Mouse (Mus musculus) lung, embryonic 14.5 days (tissue): ENCODE measurements around the gene Vmn2r80. TPM values are rescaled to one million over a fixed set of nuclear protein-coding genes. Genes with fewer than 3 reads are reported as not detected.
A peak's percentile ranks its signal among the peaks of the same experiment; 100 is the strongest.
"Not testable (repeated sequence)": the region's sequence is repeated elsewhere in the genome, so short reads cannot be mapped to it uniquely, and the experiment has no call there.

Experiments used
- ATAC-seq: fragments of 200-750 bp; cut with Nextera tagmentation; 2 replicates; pipeline ENCODE4 v1.8.0; 2017; ENCODE audit warnings: mild to moderate bottlenecking, moderate TSS enrichment, moderate library complexity; ENCODE audit not compliant: insufficient read depth
- DNase-seq: peaks from one replicate; pipeline ENCODE4 v3.0.0-alpha.2; 2015
- H3K27ac ChIP-seq: fragments of 300-500 bp; sonication (generic); 2 replicates; pipeline ENCODE4 v1.5.1; 2014; ENCODE audit warnings: low read depth, mild to moderate bottlenecking, moderate library complexity
- H3K27me3 ChIP-seq: fragments of 300-500 bp; sonication (generic); 2 replicates; pipeline ENCODE4 v1.6.1; 2014; ENCODE audit warnings: low read length, control low read depth; ENCODE audit not compliant: insufficient read depth
- H3K36me3 ChIP-seq: fragments of 300-500 bp; sonication (generic); 2 replicates; pipeline ENCODE4 v1.6.1; 2014; ENCODE audit warnings: control low read depth; ENCODE audit not compliant: insufficient read depth
- H3K4me1 ChIP-seq: fragments of 300-500 bp; sonication (generic); 2 replicates; pipeline ENCODE4 v1.6.1; 2014; ENCODE audit warnings: antibody characterized with exemption, control low read depth; ENCODE audit not compliant: insufficient read depth
- H3K4me2 ChIP-seq: fragments of 300-500 bp; sonication (generic); 2 replicates; pipeline ENCODE4 v1.6.1; 2014; ENCODE audit warnings: mild to moderate bottlenecking
- H3K4me3 ChIP-seq: fragments of 300-500 bp; sonication (generic); 2 replicates; pipeline ENCODE4 v1.5.1; 2014; ENCODE audit warnings: low read depth, low read length
- H3K9ac ChIP-seq: fragments of 300-500 bp; sonication (generic); 2 replicates; pipeline ENCODE4 v1.6.1; 2014
- H3K9me3 ChIP-seq: fragments of 300-500 bp; sonication (generic); 2 replicates; pipeline ENCODE4 v1.6.1; 2016; ENCODE audit warnings: low read depth, low read length, control low read depth
- CTCF ChIP-seq: IDR thresholded peaks from 2 replicates; pipeline ENCODE4 v1.5.1; 2016; ENCODE audit warnings: antibody characterized with exemption, low read depth
- WGBS: fragments of 180-500 bp; shearing (Covaris S2); extraction: QIAGEN DNeasy Blood & Tissue Kit; methylation state at CpG from one replicate; pipeline ENCODE4 v1.1.7; 2014; 5-methylcytosine and 5-hydroxymethylcytosine counted together
- polyA plus RNA-seq: library from polyadenylated mRNA; unstranded; fragments of >200 nt; fragmentation: Nextera tagmentation; extraction: Ambion mirVana; gene quantifications from 2 replicates; pipeline ENCODE4 v1.2.1, GENCODE M21; 2014

The Vmn2r80 gene
- not detected in 2 replicates for polyA plus RNA-seq

GRCm38 (mm10) chr10:79148469-79148868 is at the start of gene Vmn2r80:
TSS of gene Vmn2r80 (plus strand) at chr10:79148769.
- H3K4me2 ChIP-seq, DNase-seq, ATAC-seq, H3K36me3 ChIP-seq, H3K27me3 ChIP-seq, H3K9me3 ChIP-seq, H3K4me1 ChIP-seq, H3K4me3 ChIP-seq, H3K27ac ChIP-seq, H3K9ac ChIP-seq: not testable (repeated sequence)
- 50% methylated on average over 4 of the region's 4 CpGs for WGBS

- Histone ChIP-seq H3K36me3 (no peaks in the 10 kb centered on the region), H3K4me1 (peaks cover 5% of the 10 kb centered on the region; the same call in 1 of the 2 replicates), H3K4me3 (no peak overlapping the region), H3K27ac (peak overlapping the region; percentile 68; the same call in 1 of the 2 replicates), H3K9ac (no peak overlapping the region), H3K4me2 (no peak overlapping the region), H3K9me3 (no peaks in the 10 kb centered on the region), H3K27me3 (no peaks in the 10 kb centered on the region)
- WGBS, result 30% methylated on average over 8 of the region's 8 CpGs
- ATAC-seq (peak; percentile 85), DNase-seq (peak; percentile 64)
- no peak for TF ChIP-seq CTCF
Observed at GRCm38 (mm10) chr10:79106325-79107282, 42.0 kb upstream of the Vmn2r80 start.

- no peak overlapping the region for H3K4me3 ChIP-seq
- DNase-seq (no peak), ATAC-seq (no peak)
- WGBS, result 48% methylated on average over 2 of the region's 2 CpGs
- H3K9ac ChIP-seq, result no peak overlapping the region
- no peak overlapping the region for H3K4me2 ChIP-seq
- no peak overlapping the region for H3K27ac ChIP-seq
- H3K36me3 ChIP-seq, result no peaks in the 10 kb centered on the region
- no peak for TF ChIP-seq CTCF
- peaks cover 5% of the 10 kb centered on the region; the same call in 1 of the 2 replicates for H3K4me1 ChIP-seq
- H3K27me3 ChIP-seq, result no peaks in the 10 kb centered on the region
- no peaks in the 10 kb centered on the region for H3K9me3 ChIP-seq
Observed at GRCm38 (mm10) chr10:79107531-79107930, 41.0 kb upstream of the Vmn2r80 start.

- no peak for TF ChIP-seq CTCF
- H3K9ac ChIP-seq, result no peak overlapping the region
- no peak overlapping the region for H3K4me2 ChIP-seq
- H3K36me3 ChIP-seq, result no peaks in the 10 kb centered on the region
- no peaks in the 10 kb centered on the region for H3K27me3 ChIP-seq
- no peaks in the 10 kb centered on the region for H3K9me3 ChIP-seq
- WGBS, result 82% methylated on average over 1 of the region's 1 CpGs
- no peak overlapping the region for H3K4me3 ChIP-seq
- H3K4me1 ChIP-seq, result peaks cover 5% of the 10 kb centered on the region; the same call in 1 of the 2 replicates
- ATAC-seq, result no peak
- H3K27ac ChIP-seq, result no peak overlapping the region
- no peak for DNase-seq
Observed at GRCm38 (mm10) chr10:79109156-79109555, 39.4 kb upstream of the Vmn2r80 start.

GRCm38 (mm10) chr10:79110482-79110881 is 38.1 kb upstream of the Vmn2r80 start:
- no peaks in the 10 kb centered on the region for H3K27me3 ChIP-seq
- H3K9ac ChIP-seq, result no peak overlapping the region
- no peak overlapping the region for H3K4me3 ChIP-seq
- H3K36me3 ChIP-seq, result no peaks in the 10 kb centered on the region
- H3K27ac ChIP-seq, result no peak overlapping the region
- peaks cover 5% of the 10 kb centered on the region; the same call in 1 of the 2 replicates for H3K4me1 ChIP-seq
- no peak for TF ChIP-seq CTCF
- no peaks in the 10 kb centered on the region for H3K9me3 ChIP-seq
- WGBS, result 81% methylated on average over 5 of the region's 5 CpGs
- ATAC-seq (no peak), DNase-seq (no peak)
- H3K4me2 ChIP-seq, result no peak overlapping the region

- TF ChIP-seq CTCF, result no peak
- H3K4me1 ChIP-seq, result peaks cover 3% of the 10 kb centered on the region; the same call in 1 of the 2 replicates
- DNase-seq (no peak), ATAC-seq (no peak)
- no peak overlapping the region for H3K4me2 ChIP-seq
- no peak overlapping the region for H3K9ac ChIP-seq
- H3K9me3 ChIP-seq, result no peaks in the 10 kb centered on the region
- H3K36me3 ChIP-seq, result no peaks in the 10 kb centered on the region
- H3K4me3 ChIP-seq, result no peak overlapping the region
- no peak overlapping the region for H3K27ac ChIP-seq
- WGBS, result 54% methylated on average over 1 of the region's 1 CpGs
- H3K27me3 ChIP-seq, result no peaks in the 10 kb centered on the region
Observed at GRCm38 (mm10) chr10:79115085-79115484, 33.5 kb upstream of the Vmn2r80 start.

- H3K4me3 ChIP-seq, result no peak overlapping the region
- H3K27me3 ChIP-seq, result no peaks in the 10 kb centered on the region
- H3K9me3 ChIP-seq, result no peaks in the 10 kb centered on the region
- H3K27ac ChIP-seq, result peak overlapping the region; percentile 67; the same call in 1 of the 2 replicates
- 18% methylated on average over 4 of the region's 4 CpGs for WGBS
- H3K4me1 ChIP-seq, result peaks cover 3% of the 10 kb centered on the region; the same call in 1 of the 2 replicates
- DNase-seq (peak; percentile 96), ATAC-seq (peak; percentile 92)
- H3K9ac ChIP-seq, result no peak overlapping the region
- TF ChIP-seq CTCF, result peak; percentile 87
- no peaks in the 10 kb centered on the region for H3K36me3 ChIP-seq
- H3K4me2 ChIP-seq, result peak overlapping the region; percentile 29; the same call in 1 of the 2 replicates
Observed at GRCm38 (mm10) chr10:79116125-79116849, 32.3 kb upstream of the Vmn2r80 start.
